In the genomic region with DNA sequence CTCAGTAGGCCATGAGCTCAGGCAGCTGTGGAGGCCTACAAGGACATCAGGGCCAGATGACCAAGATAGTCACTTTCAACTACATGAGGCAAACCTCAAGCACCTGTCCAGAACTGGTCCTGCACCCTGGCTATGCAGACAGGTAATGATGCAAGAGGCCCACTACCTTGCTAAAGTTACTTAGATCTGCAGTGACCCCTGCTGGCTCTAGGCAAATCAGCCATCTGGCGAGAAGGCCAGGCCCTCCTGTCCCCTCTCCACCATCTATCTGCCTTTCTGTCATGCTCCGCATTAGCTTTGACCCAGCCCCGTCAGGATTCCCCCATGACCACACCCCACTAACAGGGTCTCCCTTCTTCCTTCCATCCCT, we compare ENCODE assay signal across 8 mouse cellular contexts. TPM values are rescaled to one million over a fixed set of nuclear protein-coding genes. Genes with fewer than 3 reads are reported as not detected.
DNase-seq lines count a peak whose midpoint lies in the region; ATAC-seq and TF ChIP-seq lines count a peak whose summit lies in the region.

No protein-coding gene starts in this region.

- TF ChIP-seq RAD21 in CH12.LX (IDR thresholded peaks at IDR 0.05; ENCODE audit: low read depth, low read length) = peak; percentile 89

- peaks cover 7% of the 10 kb centered on the region for H3K9me3 ChIP-seq in CH12.LX (replicated peaks; ENCODE audit: low read length)
- H3K9me3 ChIP-seq in limb, embryonic 12.5 days = 0 out of 2 replicates have a peak, but pooled peaks cover 6% of the 10 kb centered on the region

- no peaks in the 10 kb centered on the region for H3K36me3 ChIP-seq in CH12.LX (replicated peaks in 1 of 2; ENCODE audit: control insufficient read depth in 1 of 2, insufficient read depth in 1 of 2, low read length in 1 of 2)
- H3K36me3 ChIP-seq in limb, embryonic 12.5 days = no peaks in the 10 kb centered on the region

- dilution Hi-C loops in CH12.LX (cut with MboI; ENCODE audit: extremely low pct_ligation_motif_present, extremely low pct_unique_long_range_greater_than_20kb, low sequenced_read_pairs) = no loop called here

- H3K27me3 ChIP-seq in CH12.LX (replicated peaks) = peaks cover 46% of the 10 kb centered on the region
- H3K27me3 ChIP-seq in limb, embryonic 12.5 days = no peaks in the 10 kb centered on the region

- H3K4me1 ChIP-seq in CH12.LX (ENCODE audit: control insufficient read depth in 1 of 2, insufficient read depth in 2 of 2) = peaks cover 14 to 30% of the 10 kb centered on the region in 2 experiments; a peak in 3 of 4 replicates
- peaks cover 26% of the 10 kb centered on the region for H3K4me1 ChIP-seq in limb, embryonic 12.5 days (replicated peaks)

- peak; percentile 7; the same call in 1 of the 2 replicates for TF ChIP-seq EP300 in CH12.LX (IDR thresholded peaks at IDR 0.05; ENCODE audit: low read length)

- H3K27ac ChIP-seq in CH12.LX (ENCODE audit: insufficient read depth, low read depth) = no peak overlapping the region
- 0 out of 2 replicates have a peak overlapping the region, but pooled peaks have one; percentile 18 for H3K27ac ChIP-seq in limb, embryonic 12.5 days

- no peak overlapping the region for H3K9ac ChIP-seq in CH12.LX (ENCODE audit: insufficient read depth, low read depth)
- H3K9ac ChIP-seq in limb, embryonic 12.5 days (replicated peaks) = no peak overlapping the region

- no peaks in the 10 kb centered on the region for H3K79me2 ChIP-seq in CH12.LX (replicated peaks; ENCODE audit: control insufficient read depth, extremely low read depth, insufficient read depth, poor library complexity, severe bottlenecking)

- TF ChIP-seq CTCF in CH12.LX (conservative IDR thresholded peaks at IDR 0.05 in 1 of 2, IDR thresholded peaks at IDR 0.05 in 1 of 2; ENCODE audit: low read depth in 2 of 2, low read length in 2 of 2) = peak; percentile 27 to 85; a peak in 2 of 4 replicates

- in situ Hi-C loops in CH12.LX (cut with MboI; ENCODE audit: low pct_ligation_motif_present, low pct_unique_long_range_greater_than_20kb, low sequenced_read_pairs) = no loop called here

- H3K4me2 ChIP-seq in CH12.LX (ENCODE audit: insufficient read depth, low read depth, poor library complexity, severe bottlenecking) = no peak overlapping the region
- H3K4me2 ChIP-seq in limb, embryonic 12.5 days = no peak overlapping the region

- no peak for ATAC-seq in limb, embryonic 12.5 days (ENCODE audit: insufficient number of reproducible peaks, insufficient read depth, low FRiP score, low TSS enrichment, low read depth)
- no peak for ATAC-seq in activated CD4-positive, CD25-positive, alpha-beta regulatory T cell, adult 4 months

- no peak overlapping the region for H3K4me3 ChIP-seq in CH12.LX (replicated peaks in 1 of 3; ENCODE audit: low read depth in 2 of 3, low read length in 2 of 3, poor library complexity in 1 of 3)
- H3K4me3 ChIP-seq in limb, embryonic 12.5 days (replicated peaks) = no peak overlapping the region

- DNase-seq in 416B (ENCODE audit: low read depth) = peak; percentile 78
- peak; percentile 82 for DNase-seq in CH12.LX (ENCODE audit: extremely low read depth)
- peak; percentile 54 for DNase-seq in embryo, embryonic 10.5 days (ENCODE audit: low spot score)
- peak; percentile 25 for DNase-seq in spleen, adult 12 weeks (ENCODE audit: low spot score)
- DNase-seq in left cerebral cortex, adult 11 months (ENCODE audit: low spot score) = no peak
- no peak for DNase-seq in layer of hippocampus, postnatal 25 days (ENCODE audit: extremely low spot score in 1 of 2, low spot score in 1 of 2)

- TF ChIP-seq POLR2A in CH12.LX (IDR thresholded peaks at IDR 0.05; ENCODE audit: low read depth, low read length) = no peak

- 52% methylated on average over 3 of the region's 3 CpGs for WGBS in limb, embryonic 12.5 days

TF ChIP-seq in CH12.LX, 34 proteins besides CTCF, POLR2A, EP300 and RAD21:
- peak; percentile 41; the same call in 1 of the 2 replicates for TF ChIP-seq IRF4 (IDR thresholded peaks at IDR 0.05; ENCODE audit: low read depth, low read length)
- 0 out of 2 replicates have a peak, but pooled peaks have one; percentile 2 for TF ChIP-seq BHLHE40 (IDR thresholded peaks at IDR 0.05; ENCODE audit: low read depth, low read length)
- peak; percentile 29; the same call in 1 of the 2 replicates for TF ChIP-seq MEF2A (IDR thresholded peaks at IDR 0.05; ENCODE audit: borderline replicate concordance, low read depth, low read length)
- TF ChIP-seq NELFE (IDR thresholded peaks at IDR 0.05; ENCODE audit: low read depth, low read length) = no peak
- no peak for TF ChIP-seq MAFK (IDR thresholded peaks at IDR 0.05; ENCODE audit: insufficient replicate concordance, low read length)
- TF ChIP-seq SMC3 (IDR thresholded peaks at IDR 0.05; ENCODE audit: low read depth, low read length) = peak; percentile 71
- peak; percentile 70; the same call in 1 of the 2 replicates for TF ChIP-seq TCF12 (IDR thresholded peaks at IDR 0.05; ENCODE audit: low read depth, low read length)
- TF ChIP-seq MYC (IDR thresholded peaks at IDR 0.05; ENCODE audit: low read depth, low read length) = peak; percentile 62; the same call in 1 of the 2 replicates
- 0 out of 2 replicates have a peak, but pooled peaks have one; percentile 14 for TF ChIP-seq ZC3H11A (IDR thresholded peaks at IDR 0.05; ENCODE audit: low read depth, low read length)
- TF ChIP-seq SIN3A (IDR thresholded peaks at IDR 0.05; ENCODE audit: low read length) = 0 out of 2 replicates have a peak, but pooled peaks have one; percentile 33

RNA-seq across cellular contexts. Expression of a gene that starts 35.7 kb away (rescaled TPM):
- total RNA-seq in CH12.LX (2012; rRNA removed) (126 and 151 TPM in 2 replicates), CH12.LX (2014; rRNA removed) (78.1 and 85.4 TPM in 2 replicates)
- polyA plus RNA-seq in CH12.LX (2012; ENCODE audit: insufficient read length, low read depth) = 127 and 137 TPM in 2 replicates
- 143 and 144 TPM in 2 replicates for polyA plus RNA-seq in limb, embryonic 12.5 days (2016; fragmentation: Nextera tagmentation; extraction: Ambion mirVana)
- total RNA-seq in layer of hippocampus, postnatal 25 days (2021) = 10 to 100 TPM; 80.9 to 81.4 TPM
- 100 to 1,000 TPM; 101 to 132 TPM for polyA plus RNA-seq in activated CD4-positive, CD25-positive, alpha-beta regulatory T cell, adult 4 months (2017; shearing (Covaris generic))

RNA-seq across cellular contexts. Expression of a gene that starts 42.9 kb away (rescaled TPM):
- 21.5 and 50.0 TPM in 2 replicates for total RNA-seq in CH12.LX (2012; rRNA removed)
- total RNA-seq in CH12.LX (2014; rRNA removed) = 15.5 and 17.2 TPM in 2 replicates
- 15.3 and 16.5 TPM in 2 replicates for polyA plus RNA-seq in CH12.LX (2012; ENCODE audit: insufficient read length, low read depth)
- 6.2 TPM in 2 replicates for polyA plus RNA-seq in limb, embryonic 12.5 days (2016; fragmentation: Nextera tagmentation; extraction: Ambion mirVana)
- total RNA-seq in layer of hippocampus, postnatal 25 days (2021) = 10 to 100 TPM; 56.3 to 62.8 TPM
- polyA plus RNA-seq in activated CD4-positive, CD25-positive, alpha-beta regulatory T cell, adult 4 months (2017; shearing (Covaris generic)) = not detected

Comparison
In these comparisons a context has a peak if more than half of its experiments do, and no peak if none do; other contexts are left out.
1. DNase-seq: peak in 416B (single experiment), CH12.LX (single experiment), embryo, embryonic 10.5 days (single experiment) and spleen, adult 12 weeks (single experiment); none in left cerebral cortex, adult 11 months (single experiment) and layer of hippocampus, postnatal 25 days (0 of 2).